Mouse (Mus musculus): Measurements from ENCODE around the gene Rph3al. TPM values are rescaled to one million over a fixed set of nuclear protein-coding genes. Genes with fewer than 3 reads are reported as not detected.

Gene Rph3al
- total RNA-seq, 2 experiments from 2014 or later: 2.9 to 3.4 TPM

DNA sequence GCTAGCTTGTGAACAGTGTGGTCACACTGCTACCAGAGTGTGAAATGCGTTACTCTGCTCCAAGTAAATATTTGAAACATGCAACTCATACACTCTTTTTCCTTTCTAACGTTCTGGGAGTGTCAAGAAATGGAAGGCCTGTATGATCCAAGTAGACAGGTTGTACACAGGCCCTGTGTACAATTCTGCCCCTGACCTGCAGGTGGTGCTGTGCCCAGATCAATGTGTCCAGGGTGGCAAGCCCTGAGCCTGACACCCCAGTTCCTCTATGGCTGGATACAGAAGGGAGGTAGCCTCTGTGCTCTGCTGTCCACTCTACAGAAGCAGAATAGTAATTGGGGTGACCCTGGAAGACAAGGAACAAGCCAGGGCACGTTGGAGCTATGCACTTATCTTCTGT lies 24.3 kb downstream of the Rph3al start:
- intact Hi-C loops (cut with DNase I): loop anchor here (5.0 to 10.0 kb wide), 2 partner anchors 53 to 251 kb away; no protein-coding TSS in a partner anchor

DNA sequence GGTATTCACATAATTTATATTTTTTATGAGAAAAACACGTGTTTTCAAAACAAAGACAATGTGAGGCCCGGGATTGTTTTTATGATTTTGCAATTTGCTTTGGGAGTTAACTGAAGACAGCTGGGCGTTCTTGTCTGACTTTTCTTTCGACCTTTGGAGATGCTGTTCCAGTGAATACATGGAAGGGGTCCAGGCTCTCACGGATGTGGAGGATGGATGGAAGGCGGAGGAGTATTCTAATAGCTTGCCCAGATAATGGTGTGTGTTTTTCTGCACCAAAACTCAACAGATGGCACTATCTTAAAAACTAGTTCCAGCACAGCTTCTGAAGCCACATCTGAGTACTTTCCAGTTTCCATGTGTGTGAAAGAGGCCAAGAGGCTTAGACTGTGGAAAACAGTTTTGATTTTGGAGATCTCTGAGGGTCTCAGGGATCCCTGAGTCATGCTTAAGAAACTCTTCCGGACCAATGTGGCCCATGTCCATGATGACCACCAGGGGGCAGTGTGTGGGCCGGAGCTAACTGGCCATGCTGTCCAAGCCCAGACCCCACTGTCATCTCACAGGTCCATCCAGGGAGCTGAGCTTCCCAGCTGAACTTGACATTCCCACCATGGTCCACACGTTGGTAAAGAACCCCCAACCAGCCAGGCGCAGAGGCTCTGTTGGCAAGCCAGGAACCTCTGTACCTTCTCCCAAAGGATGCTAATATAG lies 25.1 kb downstream of the Rph3al start:
- intact Hi-C loops (cut with DNase I): loop anchor here (5.0 to 10.0 kb wide), 2 partner anchors 54 to 252 kb away; no protein-coding TSS in a partner anchor
- DNase-seq (ENCODE audit: low spot score in 2 of 2): peak in 1 of 2 experiments; percentile 34

More for the DNA sequence above, 24.3 kb downstream of the Rph3al start:
- DNase-seq (ENCODE audit: low spot score in 2 of 2): peak in 1 of 2 experiments; percentile 29

DNA sequence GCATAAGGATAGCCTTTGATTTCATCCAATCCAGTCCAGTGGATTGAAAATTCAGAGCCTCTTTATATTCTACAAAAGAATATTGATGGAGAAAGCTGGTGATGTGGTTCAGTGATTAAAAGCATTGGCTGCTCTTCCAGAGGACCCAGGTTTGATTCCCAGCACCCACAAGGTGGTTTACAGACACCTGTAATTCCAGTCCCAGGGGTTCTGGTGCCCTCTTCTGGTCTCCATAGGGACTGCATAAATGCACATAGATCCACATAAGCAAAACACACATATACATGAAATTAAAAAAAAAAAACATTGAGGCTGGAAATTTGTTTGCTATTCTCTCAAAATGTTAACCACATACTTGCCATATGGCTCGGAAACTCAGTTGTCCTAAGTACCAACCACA lies 26.3 kb downstream of the Rph3al start:
- no peak for DNase-seq (ENCODE audit: low spot score in 2 of 2)
- intact Hi-C loops (cut with DNase I): loop anchor here (5.0 to 10.0 kb wide), 2 partner anchors 55 to 253 kb away; no protein-coding TSS in a partner anchor

DNA sequence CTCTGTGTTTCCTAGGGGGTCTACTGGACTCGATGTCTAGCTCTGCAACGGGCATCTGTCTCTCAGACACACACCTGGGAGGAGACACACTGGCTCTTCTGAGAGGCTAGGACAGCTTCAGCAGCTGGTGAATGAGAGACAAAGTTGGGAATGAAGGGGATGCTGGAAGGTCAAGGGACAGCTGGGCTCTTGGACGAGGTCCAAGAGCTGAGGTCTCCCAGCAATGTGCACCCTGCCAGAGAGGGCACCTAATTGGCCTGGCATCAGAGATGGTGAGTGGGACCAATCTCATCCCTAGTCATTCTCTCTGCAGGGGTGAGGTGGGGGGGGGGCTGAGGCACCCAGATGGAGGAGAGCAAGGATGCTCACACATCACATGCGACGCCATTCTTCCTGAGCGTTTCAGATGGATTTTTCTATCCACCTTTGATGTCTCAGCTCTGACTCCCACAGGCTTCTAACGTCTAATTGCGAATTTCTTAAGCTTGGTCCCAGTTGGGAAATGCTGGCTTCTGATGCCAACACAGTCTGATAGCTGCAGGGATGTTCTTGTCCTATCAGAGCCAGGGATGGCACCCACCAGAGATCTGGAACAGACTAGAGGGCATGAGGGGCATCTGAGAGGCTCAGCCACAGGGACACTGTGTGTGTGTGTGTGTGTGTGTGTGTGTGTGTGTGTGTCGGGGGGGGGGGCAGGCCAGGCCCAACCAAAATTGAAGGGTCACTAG lies 28.4 kb downstream of the Rph3al start:
- intact Hi-C loops (cut with DNase I): loop anchor here (5.0 to 10.0 kb wide), 2 partner anchors 57 to 255 kb away; no protein-coding TSS in a partner anchor
- DNase-seq (ENCODE audit: low spot score in 2 of 2): no peak

DNA sequence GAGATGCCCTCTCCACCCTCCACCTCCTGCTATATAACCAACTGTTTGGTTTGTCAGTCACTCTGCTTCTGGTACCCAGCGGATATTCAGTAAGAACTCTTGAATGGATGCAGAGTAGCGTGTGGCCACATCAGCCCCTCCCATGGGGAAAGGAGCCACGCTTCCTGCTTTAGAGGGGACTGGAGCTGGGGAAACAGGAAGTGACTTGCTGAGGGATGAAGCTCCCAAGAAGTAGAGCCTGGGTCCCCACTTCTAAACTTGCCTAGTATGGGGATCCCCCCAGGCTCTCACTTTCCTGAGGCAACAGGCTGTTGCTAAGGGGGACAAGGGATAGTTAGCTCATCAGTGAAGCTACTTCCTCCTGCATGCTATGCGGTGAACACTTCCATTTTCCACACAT lies 30.8 kb downstream of the Rph3al start:
- intact Hi-C loops (cut with DNase I): no loop called here
- DNase-seq (ENCODE audit: low spot score in 2 of 2): no peak

DNA sequence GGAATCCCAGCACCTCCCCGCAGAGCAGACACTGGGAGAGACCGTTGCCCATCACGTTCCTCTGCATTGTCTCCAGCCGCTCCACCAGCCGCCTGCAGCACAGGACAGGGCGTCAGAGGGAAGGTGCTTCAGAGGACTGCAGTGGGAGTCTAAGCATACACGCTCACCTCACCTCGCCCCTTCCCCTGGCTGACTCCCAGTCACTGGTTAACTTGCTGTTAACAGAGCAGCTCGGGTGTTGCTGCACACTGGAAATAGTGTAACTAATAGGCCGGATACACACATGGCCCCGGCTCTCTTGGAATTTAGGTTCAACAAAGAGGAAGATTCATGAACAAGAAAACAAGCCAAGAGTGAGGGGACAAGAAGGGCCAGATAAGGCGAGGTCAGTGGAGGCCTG lies 31.7 kb downstream of the Rph3al start:
- DNase-seq (ENCODE audit: low spot score in 2 of 2): no peak
- intact Hi-C loops (cut with DNase I): no loop called here

DNA sequence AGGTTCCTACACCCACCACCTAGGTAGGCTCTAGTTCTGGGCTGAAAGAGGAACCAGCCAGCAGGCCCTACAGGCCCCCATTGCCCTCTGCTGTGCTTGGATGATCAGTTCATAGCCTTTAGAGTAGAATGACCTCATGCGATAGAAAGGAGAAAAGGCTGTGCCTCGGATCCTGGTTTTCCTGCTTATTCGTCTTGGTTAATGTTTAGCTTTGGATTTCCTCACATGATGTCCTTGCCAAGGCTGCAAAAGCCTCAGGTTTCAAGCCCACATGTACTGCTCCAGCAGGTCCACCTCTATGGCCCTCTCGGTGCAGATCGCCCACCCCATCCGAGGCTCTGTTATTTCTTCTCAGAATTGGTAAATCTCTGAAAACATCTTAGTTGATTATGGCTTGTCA lies 33.2 kb downstream of the Rph3al start:
- intact Hi-C loops (cut with DNase I): loop anchor here (5.0 kb wide), 1 partner anchor 123 kb away; no protein-coding TSS in a partner anchor
- no peak for DNase-seq (ENCODE audit: low spot score in 2 of 2)

DNA sequence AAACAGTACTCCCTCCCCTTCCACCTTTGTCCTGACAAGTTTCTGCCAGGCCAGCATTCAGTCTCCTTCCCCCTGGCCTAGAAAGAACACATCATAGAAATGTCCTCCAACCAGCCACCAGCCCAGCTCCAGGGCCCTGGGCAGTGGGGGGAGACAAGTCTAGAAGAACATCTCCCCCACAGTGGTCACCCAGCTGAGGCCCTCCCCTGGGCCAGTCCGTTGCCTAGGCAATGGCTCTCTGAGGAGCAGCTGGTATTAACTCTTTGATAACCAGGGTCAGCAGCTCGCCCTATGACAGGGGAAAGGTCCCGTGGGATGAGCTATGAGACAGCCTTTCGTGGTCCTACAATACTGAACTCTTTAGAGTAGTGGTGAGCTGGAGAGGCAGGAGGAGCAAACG lies 33.7 kb downstream of the Rph3al start:
- no peak for DNase-seq (ENCODE audit: low spot score in 2 of 2)
- intact Hi-C loops (cut with DNase I): loop anchor here (5.0 kb wide), 1 partner anchor 122 kb away; no protein-coding TSS in a partner anchor

DNA sequence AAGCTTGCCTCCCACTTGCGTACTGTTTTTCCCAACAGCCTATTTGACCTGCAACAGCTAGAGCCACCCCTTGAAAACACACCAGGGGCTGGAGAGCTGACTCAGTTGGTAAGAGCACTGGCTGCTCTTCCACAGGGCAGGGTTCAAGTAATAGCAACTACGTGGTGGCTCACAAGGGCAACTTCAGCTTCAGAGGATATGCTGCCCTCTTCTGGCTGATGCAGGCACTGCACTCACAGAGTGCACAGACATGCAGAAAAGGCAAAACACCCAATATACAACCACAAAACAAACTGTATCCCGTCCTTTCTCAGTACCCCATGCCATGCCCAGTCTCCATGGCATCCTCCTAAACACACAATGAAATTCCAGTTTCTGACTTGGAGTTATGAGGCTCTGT lies 34.7 kb downstream of the Rph3al start:
- peak; percentile 39 to 55 for DNase-seq (ENCODE audit: low spot score in 2 of 2)
- intact Hi-C loops (cut with DNase I): loop anchor here (5.0 kb wide), 1 partner anchor 121 kb away; no protein-coding TSS in a partner anchor

DNA sequence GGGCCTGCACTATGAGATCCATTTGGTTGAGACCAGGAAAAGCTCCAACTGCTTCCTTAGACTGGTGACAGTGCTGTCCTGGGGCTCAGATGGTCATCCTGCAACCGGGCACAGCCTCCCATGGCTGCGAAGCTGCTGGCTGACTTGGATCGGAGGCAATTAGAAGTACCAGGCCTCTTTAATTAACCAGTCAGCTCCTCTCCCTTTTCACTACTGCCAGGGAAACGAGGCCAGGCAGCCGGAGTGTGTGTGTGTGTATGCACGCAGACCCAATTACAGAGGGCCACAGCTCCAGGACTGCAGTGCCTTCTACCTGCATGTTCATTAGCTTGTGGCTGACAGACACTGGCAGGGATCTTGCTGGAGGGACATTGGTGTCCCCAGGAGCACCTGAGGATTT lies 36.9 kb downstream of the Rph3al start:
- peak; percentile 26 to 27 for DNase-seq (ENCODE audit: low spot score in 2 of 2)
- intact Hi-C loops (cut with DNase I): loop anchor here (5.0 kb wide), 1 partner anchor 119 kb away; no protein-coding TSS in a partner anchor

DNA sequence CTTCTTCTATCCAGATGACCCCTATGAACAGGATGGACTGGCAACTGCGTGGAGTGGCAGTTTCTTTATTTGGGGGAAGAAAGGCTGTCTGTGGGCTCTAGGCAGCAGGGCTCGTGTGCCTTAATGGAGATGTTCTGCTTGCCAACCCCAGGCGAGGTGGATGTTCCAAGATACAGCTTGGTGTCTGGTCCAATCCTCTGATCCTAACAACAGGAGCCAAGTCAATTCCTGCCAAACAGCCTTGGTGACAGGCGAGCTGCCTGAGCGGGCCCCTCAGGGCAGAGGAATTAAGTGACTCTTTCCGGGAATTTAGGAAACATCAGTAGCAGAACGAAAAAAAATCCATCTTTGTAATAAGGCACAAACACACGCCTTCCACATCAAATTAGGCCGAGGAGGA lies 38.6 kb downstream of the Rph3al start:
- DNase-seq (ENCODE audit: low spot score in 2 of 2): no peak
- intact Hi-C loops (cut with DNase I): loop anchor here (5.0 kb wide), 1 partner anchor 117 kb away; no protein-coding TSS in a partner anchor

DNA sequence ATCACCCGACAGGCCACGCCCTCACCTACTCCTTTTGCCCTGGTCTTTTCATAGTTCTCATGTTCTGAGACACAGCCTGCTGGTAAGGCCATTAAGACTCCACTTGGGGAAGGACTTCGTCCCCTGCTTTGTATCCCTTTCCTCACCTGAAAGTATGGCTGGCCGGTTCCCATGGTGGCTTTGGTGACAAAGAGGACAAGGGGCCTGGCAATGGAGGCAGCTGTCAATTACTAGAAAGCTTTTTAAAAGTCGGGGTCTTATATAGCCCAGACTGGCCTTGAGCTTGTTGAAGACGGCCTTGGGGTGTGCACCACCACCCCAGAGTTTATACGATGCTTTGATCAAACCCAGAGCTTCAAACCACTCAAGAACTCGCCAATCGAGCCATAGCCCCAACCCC lies 39.7 kb downstream of the Rph3al start:
- intact Hi-C loops (cut with DNase I): no loop called here

DNA sequence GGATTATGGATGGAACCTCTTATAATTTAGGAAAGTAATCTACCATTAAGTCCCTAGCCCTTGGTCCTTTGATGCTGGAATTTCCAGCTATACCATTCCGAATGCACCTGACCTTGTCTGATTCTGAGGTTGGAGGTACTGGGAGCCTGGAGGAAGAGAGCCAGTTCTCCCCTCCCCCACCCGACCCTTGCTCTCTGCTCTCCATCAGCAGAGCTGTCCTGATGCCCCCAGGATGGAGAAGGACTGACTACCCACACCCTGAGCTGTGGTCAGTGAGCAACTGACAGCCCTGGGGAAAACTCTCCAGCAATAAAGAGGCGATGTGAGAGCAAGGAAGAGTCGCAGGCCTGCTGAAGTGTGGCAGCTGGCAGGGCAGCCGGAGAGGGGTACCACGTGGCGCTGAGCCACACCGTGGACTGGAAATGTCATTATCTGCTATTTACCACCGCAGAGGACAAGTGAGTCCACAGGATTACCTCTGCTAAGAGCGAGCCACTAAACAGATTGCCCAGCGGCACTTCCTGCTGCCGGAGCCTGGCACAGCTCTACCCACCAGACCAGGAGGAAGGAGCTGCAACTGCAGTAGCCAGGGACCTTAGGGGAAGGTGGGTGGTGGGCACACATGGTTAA lies 43.3 kb downstream of the Rph3al start:
- intact Hi-C loops (cut with DNase I): no loop called here

More for the DNA sequence above, 39.7 kb downstream of the Rph3al start:
- DNase-seq (ENCODE audit: low spot score in 2 of 2): no peak

DNA sequence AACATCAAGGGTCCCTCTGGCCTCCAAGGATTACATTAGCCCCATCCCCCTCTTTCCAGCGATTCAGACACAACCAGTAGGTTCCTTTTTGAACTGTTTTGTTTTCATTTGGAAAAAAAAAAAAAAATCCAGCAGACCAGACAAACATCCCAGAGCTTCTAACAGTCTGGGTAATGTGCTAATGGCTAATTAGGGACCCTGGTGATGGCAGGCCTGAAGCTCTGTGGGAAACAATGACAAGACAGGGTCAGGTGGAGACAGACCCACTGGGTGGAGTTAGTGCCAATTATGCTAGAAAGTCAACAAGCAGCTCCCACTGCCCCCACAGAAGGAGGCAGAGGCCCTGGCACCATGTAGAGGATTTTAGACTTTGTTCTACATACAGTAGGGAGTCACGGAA lies 44.3 kb downstream of the Rph3al start:
- intact Hi-C loops (cut with DNase I): no loop called here
- no peak for DNase-seq (ENCODE audit: low spot score in 2 of 2)

More for the DNA sequence above, 43.3 kb downstream of the Rph3al start:
- no peak for DNase-seq (ENCODE audit: low spot score in 2 of 2)

DNA sequence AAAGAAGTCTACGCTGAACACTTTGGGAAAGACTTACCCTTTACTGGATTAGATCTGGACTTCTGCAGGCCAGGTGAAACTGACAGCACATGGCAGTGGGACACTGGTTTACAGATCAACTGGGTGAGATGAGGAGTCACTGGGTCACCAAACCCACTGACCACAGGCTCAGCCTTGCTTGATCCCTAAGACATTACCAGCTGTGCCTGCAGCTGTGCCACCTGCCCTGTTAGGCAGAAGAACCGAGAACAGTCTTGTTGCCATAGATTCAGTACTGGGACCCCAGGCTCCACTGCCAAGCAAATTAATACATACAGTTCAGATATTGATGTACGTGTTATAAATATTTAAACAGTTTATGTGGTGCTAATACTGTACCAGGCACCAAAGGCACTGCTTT lies 50.9 kb downstream of the Rph3al start:
- intact Hi-C loops (cut with DNase I): no loop called here
- no peak for DNase-seq (ENCODE audit: low spot score in 2 of 2)

DNA sequence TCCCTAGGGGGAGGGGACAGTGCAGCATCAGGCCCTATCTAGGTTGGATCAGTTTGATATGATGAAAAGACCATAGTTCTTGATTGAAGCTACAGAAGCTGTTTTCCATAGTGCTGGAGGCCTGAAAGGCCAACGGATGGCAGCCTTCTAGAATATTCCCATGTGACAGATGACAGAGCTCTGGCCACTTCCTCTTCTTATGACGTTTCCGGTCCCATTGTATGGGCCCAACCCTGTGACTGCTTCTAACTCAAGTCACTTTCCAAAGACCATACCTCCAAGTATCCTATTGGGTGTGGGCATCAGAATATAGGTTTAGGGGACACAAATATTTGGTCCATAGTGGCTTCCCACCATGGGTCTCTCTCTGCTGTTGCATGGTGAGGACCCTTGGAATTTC lies 57.0 kb downstream of the Rph3al start:
- intact Hi-C loops (cut with DNase I): no loop called here
- DNase-seq (ENCODE audit: low spot score in 2 of 2): no peak

DNA sequence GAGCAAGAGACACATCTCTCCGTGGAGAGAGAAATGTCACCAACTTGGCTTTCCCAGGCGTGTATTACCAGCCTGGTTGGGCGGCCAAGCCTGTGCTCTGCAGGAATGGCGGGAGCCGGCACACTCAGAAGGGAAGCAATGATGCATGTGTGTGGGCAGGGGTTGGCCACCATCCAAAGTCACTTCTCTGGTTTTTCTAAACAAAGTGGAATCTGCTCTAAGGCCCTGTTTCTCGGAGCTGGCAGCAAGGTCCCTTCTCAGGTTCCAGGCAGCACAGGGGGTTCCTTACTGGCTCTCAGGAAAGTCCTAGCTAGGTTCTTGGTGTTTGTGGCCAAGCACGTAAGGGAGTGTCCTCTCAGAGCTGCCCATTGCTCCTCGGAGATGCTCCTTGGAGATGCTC lies 58.2 kb downstream of the Rph3al start:
- peak; percentile 52 to 67 for DNase-seq (ENCODE audit: low spot score in 2 of 2)
- intact Hi-C loops (cut with DNase I): no loop called here

DNA sequence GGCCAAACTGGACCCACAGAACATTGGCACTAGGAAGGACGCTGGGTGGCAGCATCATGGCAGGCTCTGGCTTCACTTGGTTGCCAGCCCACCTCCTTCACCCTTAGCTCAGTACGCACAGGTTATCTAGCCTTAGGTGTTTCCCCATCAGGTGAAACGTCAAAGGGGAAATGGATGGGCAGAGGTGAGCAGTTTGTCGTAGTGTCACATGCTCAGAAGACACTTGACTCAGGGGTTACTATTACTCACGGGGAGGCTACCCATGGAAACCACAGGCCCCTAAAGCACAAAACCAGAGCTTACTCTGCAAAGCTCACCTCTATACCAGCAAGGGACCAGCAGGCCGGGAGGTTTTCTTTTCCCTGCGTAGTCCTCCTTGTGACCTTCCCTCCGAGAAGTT lies 59.8 kb downstream of the Rph3al start:
- no peak for DNase-seq (ENCODE audit: low spot score in 2 of 2)
- intact Hi-C loops (cut with DNase I): loop anchor here (10.0 kb wide), 1 partner anchor 406 kb away; no protein-coding TSS in a partner anchor

DNA sequence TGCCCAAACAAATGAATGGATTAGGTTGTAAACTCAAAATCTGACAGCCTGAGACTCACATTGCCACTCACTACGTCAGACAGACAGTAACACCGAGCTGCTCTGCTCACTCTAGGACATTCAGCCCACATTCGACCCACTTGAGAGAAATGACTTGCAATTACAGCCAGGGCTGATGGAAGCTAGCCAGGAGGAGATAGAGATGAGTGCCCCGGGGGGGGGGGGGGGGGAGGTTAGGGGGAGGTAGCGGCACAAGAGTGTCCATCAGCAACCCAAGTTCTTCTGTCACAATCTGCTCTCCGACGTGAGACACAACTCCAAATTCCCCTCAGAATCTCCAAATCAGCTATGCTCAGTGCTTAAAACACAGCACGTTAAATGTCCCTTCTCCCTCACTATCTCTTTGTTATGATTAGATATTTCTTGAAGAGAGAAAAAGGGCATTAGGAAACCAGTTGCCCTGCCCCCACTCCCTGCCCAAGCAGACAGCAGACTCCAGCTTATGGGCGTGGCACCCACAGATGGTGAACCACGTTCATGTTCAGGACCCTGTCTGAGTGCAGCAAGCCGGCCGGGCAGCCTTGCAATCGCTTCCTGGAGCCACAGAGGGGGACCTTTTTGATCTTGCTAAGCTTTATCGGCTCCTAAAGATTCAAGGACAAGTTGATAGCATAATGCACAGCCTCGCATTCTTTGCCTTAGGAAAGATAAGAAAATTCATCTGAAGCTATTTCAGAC lies 62.0 kb downstream of the Rph3al start:
- intact Hi-C loops (cut with DNase I): loop anchor here (10.0 kb wide), 1 partner anchor 409 kb away; no protein-coding TSS in a partner anchor
- DNase-seq (ENCODE audit: low spot score in 2 of 2): no peak
